Mouse (Mus musculus) hindbrain, embryonic 11.5 days (tissue): ENCODE measurements around the gene Ncaph. TPM values are rescaled to one million over a fixed set of nuclear protein-coding genes. Genes with fewer than 3 reads are reported as not detected.
A peak's percentile ranks its signal among the peaks of the same experiment; 100 is the strongest.
"Not testable (repeated sequence)": the region's sequence is repeated elsewhere in the genome, so short reads cannot be mapped to it uniquely, and the experiment has no call there.

Experiments used
- ATAC-seq: fragments of 200-750 bp; cut with Nextera tagmentation; 2 replicates; pipeline ENCODE4 v1.8.0; 2017; ENCODE audit warnings: mild to moderate bottlenecking, moderate TSS enrichment, moderate library complexity; ENCODE audit not compliant: low FRiP score
- DNase-seq: peaks from one replicate; pipeline ENCODE4 v3.0.0-alpha.2; 2015; ENCODE audit warnings: low spot score
- H3K27ac ChIP-seq: fragments of 300-500 bp; sonication (generic); 2 replicates; pipeline ENCODE4 v1.5.1; 2014; ENCODE audit warnings: mild to moderate bottlenecking, low read depth, low read length
- H3K27me3 ChIP-seq: fragments of 300-500 bp; sonication (generic); 2 replicates; pipeline ENCODE4 v1.6.1; 2014; ENCODE audit warnings: mild to moderate bottlenecking, low read length, moderate library complexity, mixed read lengths; ENCODE audit not compliant: control insufficient read depth, insufficient read depth
- H3K36me3 ChIP-seq: fragments of 300-500 bp; sonication (generic); 2 replicates; pipeline ENCODE4 v1.6.1; 2014; ENCODE audit warnings: mild to moderate bottlenecking, low read length, moderate library complexity, mixed read lengths; ENCODE audit not compliant: control insufficient read depth, insufficient read depth
- H3K4me1 ChIP-seq: fragments of 300-500 bp; sonication (generic); replicated peaks from 2 replicates; pipeline ENCODE4 v1.6.1; 2014; ENCODE audit warnings: low read length, mixed read lengths; ENCODE audit not compliant: control insufficient read depth, insufficient read depth
- H3K4me2 ChIP-seq: fragments of 300-500 bp; sonication (generic); replicated peaks from 2 replicates; pipeline ENCODE4 v1.6.1; 2014; ENCODE audit warnings: mild to moderate bottlenecking, low read depth, low read length
- H3K4me3 ChIP-seq: fragments of 300-500 bp; sonication (generic); 2 replicates; pipeline ENCODE4 v1.5.1; 2014; ENCODE audit warnings: low read depth, low read length
- H3K9ac ChIP-seq: fragments of 300-500 bp; sonication (generic); 2 replicates; pipeline ENCODE4 v1.6.1; 2014; ENCODE audit warnings: low read depth, low read length
- H3K9me3 ChIP-seq: fragments of 300-500 bp; sonication (generic); 2 replicates; pipeline ENCODE4 v1.6.1; 2016; ENCODE audit warnings: low read length; ENCODE audit not compliant: control insufficient read depth
- WGBS: fragments of 180-500 bp; shearing (Covaris S2); extraction: QIAGEN DNeasy Blood & Tissue Kit; methylation state at CpG from one replicate; pipeline ENCODE4 v1.1.7; 2014; 5-methylcytosine and 5-hydroxymethylcytosine counted together
- polyA plus RNA-seq: library from polyadenylated mRNA; unstranded; fragments of >200 nt; fragmentation: Nextera tagmentation; extraction: Ambion mirVana; gene quantifications from 2 replicates; pipeline ENCODE4 v1.2.1, GENCODE M21; 2014

The Ncaph gene
- polyA plus RNA-seq, 1 experiment from 2014 or later, result 86.8 TPM

- no peak for ATAC-seq
- Histone ChIP-seq H3K4me1 (no peaks in the 10 kb centered on the region; the same call in 1 of the 2 replicates), H3K27ac (no peak overlapping the region), H3K9ac (no peak overlapping the region), H3K27me3 (no peaks in the 10 kb centered on the region), H3K36me3 (no peaks in the 10 kb centered on the region), H3K9me3 (no peaks in the 10 kb centered on the region), H3K4me3 (no peak overlapping the region), H3K4me2 (no peak overlapping the region)
- 95% methylated on average over 7 of the region's 7 CpGs for WGBS
- DNase-seq, result no peak
Measured at GRCm38 (mm10) chr2:127140011-127140410, 6.3 kb upstream of the Ncaph start.

- Histone ChIP-seq H3K27ac (no peak overlapping the region), H3K27me3 (no peaks in the 10 kb centered on the region), H3K9ac (no peak overlapping the region), H3K9me3 (no peaks in the 10 kb centered on the region), H3K36me3 (no peaks in the 10 kb centered on the region), H3K4me1 (no peaks in the 10 kb centered on the region; the same call in 1 of the 2 replicates), H3K4me3 (no peak overlapping the region), H3K4me2 (no peak overlapping the region)
- no peak for ATAC-seq
- 92% methylated on average over 1 of the region's 1 CpGs for WGBS
- no peak for DNase-seq
Measured at GRCm38 (mm10) chr2:127139605-127140004, 5.9 kb upstream of the Ncaph start.

- no peaks in the 10 kb centered on the region for H3K9me3 ChIP-seq
- no peak overlapping the region for H3K4me3 ChIP-seq
- no peak overlapping the region for H3K9ac ChIP-seq
- no peak overlapping the region for H3K4me2 ChIP-seq
- DNase-seq (no peak), ATAC-seq (no peak)
- H3K36me3 ChIP-seq, result no peaks in the 10 kb centered on the region
- 95% methylated on average over 8 of the region's 8 CpGs for WGBS
- no peaks in the 10 kb centered on the region for H3K27me3 ChIP-seq
- H3K4me1 ChIP-seq, result no peaks in the 10 kb centered on the region; the same call in 1 of the 2 replicates
- H3K27ac ChIP-seq, result no peak overlapping the region
Measured at GRCm38 (mm10) chr2:127139094-127139493, 5.3 kb upstream of the Ncaph start.

- H3K4me1 ChIP-seq, result no peaks in the 10 kb centered on the region; the same call in 1 of the 2 replicates
- no peak for ATAC-seq
- H3K9me3 ChIP-seq, result no peaks in the 10 kb centered on the region
- H3K4me3 ChIP-seq, result no peak overlapping the region
- no peaks in the 10 kb centered on the region for H3K27me3 ChIP-seq
- H3K4me2 ChIP-seq, result no peak overlapping the region
- no peak overlapping the region for H3K27ac ChIP-seq
- no peak for DNase-seq
- no peak overlapping the region for H3K9ac ChIP-seq
- 96% methylated on average over 4 of the region's 4 CpGs for WGBS
- no peaks in the 10 kb centered on the region for H3K36me3 ChIP-seq
Measured at GRCm38 (mm10) chr2:127138449-127138848, 4.7 kb upstream of the Ncaph start.

GRCm38 (mm10) chr2:127137838-127138420 is 4.2 kb upstream of the Ncaph start:
- DNase-seq (no peak), ATAC-seq (no peak)
- Histone ChIP-seq H3K4me3 (no peak overlapping the region), H3K36me3 (no peaks in the 10 kb centered on the region), H3K9me3 (no peaks in the 10 kb centered on the region), H3K27ac (no peak overlapping the region), H3K4me1 (no peaks in the 10 kb centered on the region; the same call in 1 of the 2 replicates), H3K4me2 (no peak overlapping the region), H3K27me3 (no peaks in the 10 kb centered on the region), H3K9ac (no peak overlapping the region)
- 87% methylated on average over 10 of the region's 10 CpGs for WGBS

- peaks cover 3% of the 10 kb centered on the region for H3K4me1 ChIP-seq
- H3K4me3 ChIP-seq, result no peak overlapping the region
- peak overlapping the region; percentile 42 for H3K27ac ChIP-seq
- no peak overlapping the region for H3K4me2 ChIP-seq
- DNase-seq (peak; percentile 67), ATAC-seq (peak; percentile 73)
- no peaks in the 10 kb centered on the region for H3K36me3 ChIP-seq
- WGBS, result 31% methylated on average over 5 of the region's 5 CpGs
- H3K27me3 ChIP-seq, result no peaks in the 10 kb centered on the region
- no peaks in the 10 kb centered on the region for H3K9me3 ChIP-seq
- H3K9ac ChIP-seq, result no peak overlapping the region
Measured at GRCm38 (mm10) chr2:127136979-127137378, 3.2 kb upstream of the Ncaph start.

- H3K36me3 ChIP-seq, ATAC-seq, H3K4me1 ChIP-seq, H3K9me3 ChIP-seq, DNase-seq, H3K4me2 ChIP-seq, H3K4me3 ChIP-seq, H3K27me3 ChIP-seq, H3K27ac ChIP-seq, H3K9ac ChIP-seq: not testable (repeated sequence)
- 36% methylated on average over 2 of the region's 3 CpGs for WGBS
Measured at GRCm38 (mm10) chr2:127135255-127135654, 1.5 kb upstream of the Ncaph start.

GRCm38 (mm10) chr2:127131353-127131752 is 2.4 kb downstream of the Ncaph start:
- no peaks in the 10 kb centered on the region for H3K36me3 ChIP-seq
- DNase-seq, result no peak
- H3K27me3 ChIP-seq, result no peaks in the 10 kb centered on the region
- H3K4me3 ChIP-seq, result no peak overlapping the region
- H3K9me3 ChIP-seq, result no peaks in the 10 kb centered on the region
- H3K27ac ChIP-seq, result no peak overlapping the region
- WGBS, result 81% methylated on average over 8 of the region's 8 CpGs
- H3K4me1 ChIP-seq, result peaks cover 3% of the 10 kb centered on the region
- no peak overlapping the region for H3K4me2 ChIP-seq
- ATAC-seq, result no peak
- no peak overlapping the region for H3K9ac ChIP-seq

GRCm38 (mm10) chr2:127128926-127129325 is 4.8 kb downstream of the Ncaph start:
- ATAC-seq (no peak), DNase-seq (no peak)
- H3K27ac ChIP-seq, result no peak overlapping the region
- H3K4me1 ChIP-seq, result peaks cover 3% of the 10 kb centered on the region
- H3K9me3 ChIP-seq, result no peaks in the 10 kb centered on the region
- H3K4me3 ChIP-seq, result no peak overlapping the region
- H3K4me2 ChIP-seq, result no peak overlapping the region
- H3K36me3 ChIP-seq, result peaks cover 2% of the 10 kb centered on the region
- WGBS, result 86% methylated on average over 5 of the region's 5 CpGs
- no peaks in the 10 kb centered on the region for H3K27me3 ChIP-seq
- no peak overlapping the region for H3K9ac ChIP-seq
